Mouse (Mus musculus) testis, adult 2 months (tissue): ENCODE data around the gene Id1.

Source experiments
- CTCF ChIP-seq: fragments of 200-500 bp; IDR thresholded peaks from 2 replicates; pipeline ENCODE4 v1.5.1; 2012; ENCODE audit warnings: low read depth, mild to moderate bottlenecking, inconsistent platforms, low read length, moderate library complexity; ENCODE audit not compliant: control insufficient read depth, insufficient read depth, insufficient replicate concordance
- POLR2A ChIP-seq: fragments of 200-500 bp; IDR thresholded peaks from 2 replicates; pipeline ENCODE4 v1.6.1; 2012; ENCODE audit warnings: low read depth, mild to moderate bottlenecking, inconsistent platforms, low read length, moderate library complexity; ENCODE audit not compliant: control insufficient read depth

DNA sequence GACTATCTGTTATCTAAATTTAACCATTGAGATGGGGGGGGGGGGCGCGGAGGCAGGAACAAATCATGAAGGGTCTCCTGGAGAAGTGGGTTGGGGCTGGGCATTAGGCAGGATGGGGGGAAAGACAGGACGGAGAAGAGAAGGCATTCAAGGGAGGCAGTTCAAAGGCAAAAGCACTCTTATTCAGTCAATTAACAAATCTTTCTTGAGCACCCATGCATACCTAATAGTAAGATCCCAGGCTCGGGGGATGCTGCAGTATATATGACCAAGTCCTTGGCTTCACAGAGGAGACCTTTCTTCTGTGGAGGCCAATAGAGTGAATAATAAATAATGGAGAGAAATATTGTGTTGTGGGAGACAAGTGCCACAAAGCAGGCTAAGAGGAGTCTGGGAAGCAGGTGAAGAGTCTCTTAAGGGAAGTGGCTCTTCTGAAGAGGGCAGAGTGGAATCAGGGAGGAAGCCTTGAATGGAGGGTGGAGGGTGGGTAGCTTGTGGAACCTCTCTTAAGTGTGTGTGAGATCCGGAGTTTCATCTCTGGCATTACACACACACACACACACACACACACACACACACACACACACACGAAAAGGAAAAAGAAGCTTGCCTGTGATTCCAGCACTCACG lies 29.1 kb downstream of the Id1 start:
- TF ChIP-seq CTCF (no peak), POLR2A (no peak)
